In the genomic region with DNA sequence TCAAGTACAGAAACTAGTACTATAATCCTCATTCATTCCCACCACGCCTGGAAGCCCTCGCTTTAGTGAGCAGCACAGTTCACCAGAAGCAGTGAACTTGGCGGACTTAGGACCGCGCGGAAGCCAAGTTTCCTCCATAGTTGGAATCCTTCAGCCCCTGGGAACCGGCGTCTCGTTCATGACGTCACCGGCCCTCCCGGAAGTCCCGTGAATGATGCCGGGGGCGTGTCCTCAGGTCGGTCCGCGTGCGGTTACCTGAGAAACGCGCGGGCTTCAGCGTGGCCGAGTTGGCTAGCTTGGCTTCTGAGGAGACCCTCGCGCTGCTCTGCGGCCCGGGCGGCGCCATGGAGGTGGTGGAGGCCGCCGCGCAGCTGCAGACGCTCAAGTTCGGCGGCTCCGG, we compare ENCODE assay signal across 8 mouse cellular contexts. TPM values are rescaled to one million over a fixed set of nuclear protein-coding genes. Genes with fewer than 3 reads are reported as not detected.
DNase-seq lines count a peak whose midpoint lies in the region; ATAC-seq and TF ChIP-seq lines count a peak whose summit lies in the region.

A gene (plus strand): TSS at position 195 of the 400 bp plus-strand sequence.

- no peaks in the 10 kb centered on the region for H3K9me3 ChIP-seq in erythroblast, embryonic 14.5 days (ENCODE audit: control insufficient read depth, low read length)
- H3K9me3 ChIP-seq in heart, embryonic 11.5 days (replicated peaks; ENCODE audit: control insufficient read depth, low read length), result no peaks in the 10 kb centered on the region
- no peaks in the 10 kb centered on the region for H3K9me3 ChIP-seq in kidney, embryonic 16.5 days (ENCODE audit: low read length)

- H3ac ChIP-seq in C2C12 (ENCODE audit: control insufficient read depth, insufficient read length, low read depth) (peak within 1 kb of the TSS; percentile 93), myocyte (ENCODE audit: control insufficient read depth, insufficient read length) (peak within 1 kb of the TSS; percentile 56)

- H3K79me3 ChIP-seq in C2C12 (ENCODE audit: low read depth), result peaks cover 40% of the 10 kb centered on the region

- ATAC-seq in heart, embryonic 11.5 days (replicated peaks; ENCODE audit: insufficient number of reproducible peaks, low FRiP score, low TSS enrichment), result peak; percentile 94
- ATAC-seq in kidney, embryonic 16.5 days (ENCODE audit: low FRiP score, low TSS enrichment), result peak; percentile 98

- no peak for TF ChIP-seq POLR2A in brain, embryonic 14.5 days (IDR thresholded peaks at IDR 0.05; ENCODE audit: borderline replicate concordance, extremely low read depth, insufficient read depth, insufficient read length, poor library complexity, severe bottlenecking)
- 0 out of 2 replicates have a peak, but pooled peaks have one; percentile 17 for TF ChIP-seq POLR2A in liver, adult 2 months (IDR thresholded peaks at IDR 0.05; ENCODE audit: extremely low read depth, insufficient read depth, low read length)
- peak; percentile 61 for TF ChIP-seq POLR2A in myocyte (IDR thresholded peaks at IDR 0.05; ENCODE audit: insufficient read length, low read depth)

- H3K4me3 ChIP-seq in C2C12 (ENCODE audit: insufficient read depth, poor library complexity, severe bottlenecking) (peak within 1 kb of the TSS; percentile 50), myocyte (peak within 1 kb of the TSS; percentile 30)
- H3K4me3 ChIP-seq in erythroblast, embryonic 14.5 days (replicated peaks), result peak within 1 kb of the TSS; percentile 85
- peak within 1 kb of the TSS; percentile 84 for H3K4me3 ChIP-seq in heart, embryonic 11.5 days (ENCODE audit: low read depth, low read length)
- peak within 1 kb of the TSS; percentile 86 for H3K4me3 ChIP-seq in kidney, embryonic 16.5 days (ENCODE audit: low read length)
- peak within 1 kb of the TSS; percentile 94 for H3K4me3 ChIP-seq in liver, adult 2 months (ENCODE audit: insufficient read depth, low read depth, low read length)

- peak within 1 kb of the TSS; percentile 78 for H3K4me2 ChIP-seq in heart, embryonic 11.5 days
- H3K4me2 ChIP-seq in kidney, embryonic 16.5 days (replicated peaks; ENCODE audit: low read depth, low read length), result peak within 1 kb of the TSS; percentile 69
- peak within 1 kb of the TSS; percentile 93 for H3K4me2 ChIP-seq in myocyte (ENCODE audit: low read depth)

- peaks cover 11% of the 10 kb centered on the region for H3K36me3 ChIP-seq in C2C12 (ENCODE audit: control insufficient read depth, insufficient read depth)
- peaks cover 2% of the 10 kb centered on the region; the same call in 1 of the 2 replicates for H3K36me3 ChIP-seq in erythroblast, embryonic 14.5 days (ENCODE audit: control insufficient read depth)
- H3K36me3 ChIP-seq in heart, embryonic 11.5 days (ENCODE audit: control insufficient read depth, insufficient read depth, low read length), result no peaks in the 10 kb centered on the region
- H3K36me3 ChIP-seq in kidney, embryonic 16.5 days (ENCODE audit: insufficient read depth, low read length), result peaks cover 5% of the 10 kb centered on the region; the same call in 1 of the 2 replicates
- peaks cover 3% of the 10 kb centered on the region; the same call in 1 of the 2 replicates for H3K36me3 ChIP-seq in liver, adult 2 months (ENCODE audit: control insufficient read depth, insufficient read depth, low read length)
- no peaks in the 10 kb centered on the region for H3K36me3 ChIP-seq in myocyte (ENCODE audit: control insufficient read depth, insufficient read depth)
- H3K36me3 ChIP-seq in splenic B cell, adult 2 months (ENCODE audit: control insufficient read depth, insufficient read depth, low read length, poor library complexity, severe bottlenecking), result no peaks in the 10 kb centered on the region

- H3K9ac ChIP-seq in heart, embryonic 11.5 days (ENCODE audit: low read depth, low read length), result peak within 1 kb of the TSS; percentile 86
- H3K9ac ChIP-seq in kidney, embryonic 16.5 days (replicated peaks; ENCODE audit: low read length), result peak within 1 kb of the TSS; percentile 78
- peak within 1 kb of the TSS; percentile 96 for H3K9ac ChIP-seq in liver, adult 2 months (ENCODE audit: low read depth, low read length)

- H3K27me3 ChIP-seq in C2C12 (ENCODE audit: control insufficient read depth, insufficient read depth, insufficient read length), result no peaks in the 10 kb centered on the region
- no peaks in the 10 kb centered on the region for H3K27me3 ChIP-seq in erythroblast, embryonic 14.5 days (ENCODE audit: control insufficient read depth)
- H3K27me3 ChIP-seq in heart, embryonic 11.5 days (ENCODE audit: control insufficient read depth, insufficient read depth, low read length), result no peaks in the 10 kb centered on the region
- H3K27me3 ChIP-seq in kidney, embryonic 16.5 days (ENCODE audit: insufficient read depth, low read length), result no peaks in the 10 kb centered on the region
- H3K27me3 ChIP-seq in liver, adult 2 months (ENCODE audit: control insufficient read depth, insufficient read depth, low read length), result no peaks in the 10 kb centered on the region
- H3K27me3 ChIP-seq in myocyte (ENCODE audit: control insufficient read depth, insufficient read depth, insufficient read length), result no peaks in the 10 kb centered on the region
- no peaks in the 10 kb centered on the region for H3K27me3 ChIP-seq in splenic B cell, adult 2 months (ENCODE audit: control insufficient read depth, insufficient read depth, low read length, poor library complexity, severe bottlenecking)

- WGBS in heart, embryonic 11.5 days (ENCODE audit: insufficient replicate concordance), result 0% methylated on average over 36 of the region's 37 CpGs
- under 1% methylated on average over 33 of the region's 37 CpGs for WGBS in kidney, embryonic 16.5 days
- WGBS in liver, adult 2 months, result under 1% methylated on average over 37 of the region's 37 CpGs

- peaks cover 31% of the 10 kb centered on the region for H3K4me1 ChIP-seq in erythroblast, embryonic 14.5 days (ENCODE audit: control insufficient read depth)
- H3K4me1 ChIP-seq in heart, embryonic 11.5 days (ENCODE audit: control insufficient read depth, insufficient read depth, low read length), result peaks cover 8% of the 10 kb centered on the region; the same call in 1 of the 2 replicates
- peaks cover 25% of the 10 kb centered on the region for H3K4me1 ChIP-seq in kidney, embryonic 16.5 days (ENCODE audit: insufficient read depth, low read length)
- peaks cover 2% of the 10 kb centered on the region; the same call in 1 of the 2 replicates for H3K4me1 ChIP-seq in liver, adult 2 months (ENCODE audit: control insufficient read depth, insufficient read depth, low read length)

- no peak for TF ChIP-seq CTCF in C2C12 (IDR thresholded peaks at IDR 0.05; ENCODE audit: control insufficient read depth, insufficient read depth, insufficient read length)
- no peak for TF ChIP-seq CTCF in brain, embryonic 14.5 days (IDR thresholded peaks at IDR 0.05; ENCODE audit: borderline replicate concordance, extremely low read depth, insufficient read depth, insufficient read length)
- no peak for TF ChIP-seq CTCF in liver, adult 2 months (IDR thresholded peaks at IDR 0.05; ENCODE audit: low read depth, low read length)

- H3K27ac ChIP-seq in heart, embryonic 11.5 days (ENCODE audit: low read depth, low read length), result no peak within 1 kb of the TSS
- H3K27ac ChIP-seq in kidney, embryonic 16.5 days (ENCODE audit: low read length), result peak within 1 kb of the TSS; percentile 68
- H3K27ac ChIP-seq in liver, adult 2 months (replicated peaks; ENCODE audit: insufficient read depth, low read depth, low read length), result no peak within 1 kb of the TSS

- H3K79me2 ChIP-seq in C2C12 (ENCODE audit: control insufficient read depth, insufficient read depth), result peaks cover 44% of the 10 kb centered on the region
- H3K79me2 ChIP-seq in liver, adult 2 months (ENCODE audit: control insufficient read depth, insufficient read depth, low read length), result peaks cover 2% of the 10 kb centered on the region; the same call in 1 of the 2 replicates
- H3K79me2 ChIP-seq in myocyte (ENCODE audit: control insufficient read depth, insufficient read depth), result peaks cover 34% of the 10 kb centered on the region

- DNase-seq in brain, embryonic 14.5 days (ENCODE audit: low read depth), result peak; percentile 99
- DNase-seq in liver, adult 2 months (ENCODE audit: extremely low read depth, low read depth, low spot score), result peak; percentile 89
- peak; percentile 95 for DNase-seq in splenic B cell, adult 2 months (ENCODE audit: low read depth, low spot score)

TF ChIP-seq in C2C12, 6 proteins besides CTCF, POLR2A, EP300 and RAD21:
- TF ChIP-seq FOSL1 (IDR thresholded peaks at IDR 0.05; ENCODE audit: insufficient read depth, low read length, poor library complexity, severe bottlenecking) (no peak), CEBPB (IDR thresholded peaks at IDR 0.05; ENCODE audit: low read depth) (no peak), MAX (IDR thresholded peaks at IDR 0.05) (peak; percentile 81), USF1 (IDR thresholded peaks at IDR 0.05; ENCODE audit: low read depth) (no peak)

TF ChIP-seq in myocyte, 11 proteins besides CTCF, POLR2A, EP300 and RAD21:
- no peak for TF ChIP-seq E2F4 (IDR thresholded peaks at IDR 0.05; ENCODE audit: insufficient read depth)
- no peak for TF ChIP-seq TCF3 (IDR thresholded peaks at IDR 0.05; ENCODE audit: insufficient read length, low read depth)
- TF ChIP-seq SRF (IDR thresholded peaks at IDR 0.05; ENCODE audit: control insufficient read depth, insufficient read length, low read depth), result peak; percentile 43
- no peak for TF ChIP-seq USF1 (IDR thresholded peaks at IDR 0.05; ENCODE audit: low read depth)
- no peak for TF ChIP-seq MYOD1 (IDR thresholded peaks at IDR 0.05; ENCODE audit: control insufficient read depth in 1 of 3, insufficient read length in 2 of 3, low read depth in 2 of 3)
- TF ChIP-seq CEBPB (IDR thresholded peaks at IDR 0.05; ENCODE audit: insufficient read depth, poor library complexity, severe bottlenecking), result no peak
- no peak for TF ChIP-seq MYOG (IDR thresholded peaks at IDR 0.05; ENCODE audit: control insufficient read depth in 1 of 3, insufficient read depth in 1 of 3, insufficient read length in 2 of 3, low read depth in 2 of 3)
- TF ChIP-seq POLR2AphosphoS2 (IDR thresholded peaks at IDR 0.05; ENCODE audit: insufficient read length, low read depth), result peak; percentile 48
- TF ChIP-seq REST (IDR thresholded peaks at IDR 0.05; ENCODE audit: insufficient read depth, insufficient read length), result no peak
- no peak for TF ChIP-seq MAX (IDR thresholded peaks at IDR 0.05; ENCODE audit: low read depth)
- no peak for TF ChIP-seq TCF12 (IDR thresholded peaks at IDR 0.05; ENCODE audit: insufficient read depth, poor library complexity, severe bottlenecking)

RNA-seq across cellular contexts. Expression of the gene that starts here (rescaled TPM):
- polyA plus RNA-seq in C2C12 (2012; fragmentation: generic; extraction: Trizol) (7.6 TPM), myocyte (2012; fragmentation: generic; extraction: Trizol) (5.6 TPM)
- 8.5 and 9.6 TPM in 2 replicates for polyA plus RNA-seq in brain, embryonic 14.5 days (2012; rRNA removed)
- polyA plus RNA-seq in erythroblast, embryonic 14.5 days (2012), result 0.20 and 0.43 TPM in 2 replicates
- 3.1 and 3.4 TPM in 2 replicates for polyA plus RNA-seq in heart, embryonic 11.5 days (2014; fragmentation: Nextera tagmentation; extraction: Ambion mirVana)
- 2.8 and 2.9 TPM in 2 replicates for polyA plus RNA-seq in kidney, embryonic 16.5 days (2015; fragmentation: Nextera tagmentation; extraction: Ambion mirVana)
- 1.5 TPM in 2 replicates for total RNA-seq in liver, adult 2 months (2014; rRNA removed)
- polyA plus RNA-seq in liver, adult 2 months (2012; rRNA removed), result 1.4 TPM in 2 replicates

Comparison
In these comparisons a context has a peak if more than half of its experiments do, and no peak if none do; other contexts are left out.
1. H3K4me3 ChIP-seq: peak in every context shown above with its lines; median percentile 94 in liver, adult 2 months; 86 in kidney, embryonic 16.5 days; 85 in erythroblast, embryonic 14.5 days; 84 in heart, embryonic 11.5 days; 50 in C2C12; 30 in myocyte.